Mouse (Mus musculus) spleen, adult 2 months (tissue): ENCODE data around the gene Acadvl. TPM values are rescaled to one million over a fixed set of nuclear protein-coding genes. Genes with fewer than 3 reads are reported as not detected.

Source experiments
- DNase-seq, 2 experiments: peaks; one replicate each; pipeline versions ENCODE4 v3.0.0 to v3.0.0-alpha.2; 2012 to 2021; ENCODE audit warnings: low spot score in 2 of 2, low read depth in 1 of 2
- H3K27ac ChIP-seq: fragments of 200-500 bp; 2 replicates; pipeline ENCODE4 v1.5.1; 2012; ENCODE audit warnings: low read length, inconsistent platforms; ENCODE audit not compliant: insufficient read depth
- H3K27me3 ChIP-seq: fragments of 200-500 bp; 2 replicates; pipeline ENCODE4 v1.6.1; 2012; ENCODE audit warnings: mild to moderate bottlenecking, moderate library complexity, low read length, inconsistent platforms; ENCODE audit not compliant: control insufficient read depth, insufficient read depth
- H3K36me3 ChIP-seq: fragments of 200-500 bp; 2 replicates; pipeline ENCODE4 v1.6.1; 2012; ENCODE audit warnings: mild to moderate bottlenecking, low read length, inconsistent platforms; ENCODE audit not compliant: control insufficient read depth, insufficient read depth
- H3K4me1 ChIP-seq: fragments of 200-500 bp; 2 replicates; pipeline ENCODE4 v1.6.1; 2011; ENCODE audit warnings: inconsistent platforms; ENCODE audit not compliant: control insufficient read depth, insufficient read depth, insufficient read length
- H3K4me3 ChIP-seq: fragments of 200-500 bp; 2 replicates; pipeline ENCODE4 v1.5.1; 2011; ENCODE audit warnings: mild to moderate bottlenecking, inconsistent platforms; ENCODE audit not compliant: insufficient read depth, insufficient read length; ENCODE audit errors: extremely low read depth
- CTCF ChIP-seq: fragments of 200-500 bp; IDR thresholded peaks from 2 replicates; pipeline ENCODE4 v1.5.1; 2011; ENCODE audit warnings: mild to moderate bottlenecking, inconsistent platforms; ENCODE audit not compliant: insufficient read depth, insufficient read length, insufficient replicate concordance; ENCODE audit errors: extremely low read depth
- POLR2A ChIP-seq: fragments of 200-500 bp; IDR thresholded peaks from 2 replicates; pipeline ENCODE4 v1.6.1; 2011; ENCODE audit warnings: low read depth, low read length, inconsistent platforms
- WGBS: fragments of 180-500 bp; shearing (Covaris S2); methylation state at CpG from one replicate; pipeline ENCODE4 v1.1.7; 2018; 5-methylcytosine and 5-hydroxymethylcytosine counted together
- polyA plus RNA-seq: library from polyadenylated mRNA; depleted of rRNA; stranded (reverse); fragments of >200 nt; gene quantifications from 2 replicates; pipeline ENCODE4 v1.2.3, GENCODE M21; 2012

The Acadvl gene
- polyA plus RNA-seq, 1 experiment = 29.5 TPM

DNA sequence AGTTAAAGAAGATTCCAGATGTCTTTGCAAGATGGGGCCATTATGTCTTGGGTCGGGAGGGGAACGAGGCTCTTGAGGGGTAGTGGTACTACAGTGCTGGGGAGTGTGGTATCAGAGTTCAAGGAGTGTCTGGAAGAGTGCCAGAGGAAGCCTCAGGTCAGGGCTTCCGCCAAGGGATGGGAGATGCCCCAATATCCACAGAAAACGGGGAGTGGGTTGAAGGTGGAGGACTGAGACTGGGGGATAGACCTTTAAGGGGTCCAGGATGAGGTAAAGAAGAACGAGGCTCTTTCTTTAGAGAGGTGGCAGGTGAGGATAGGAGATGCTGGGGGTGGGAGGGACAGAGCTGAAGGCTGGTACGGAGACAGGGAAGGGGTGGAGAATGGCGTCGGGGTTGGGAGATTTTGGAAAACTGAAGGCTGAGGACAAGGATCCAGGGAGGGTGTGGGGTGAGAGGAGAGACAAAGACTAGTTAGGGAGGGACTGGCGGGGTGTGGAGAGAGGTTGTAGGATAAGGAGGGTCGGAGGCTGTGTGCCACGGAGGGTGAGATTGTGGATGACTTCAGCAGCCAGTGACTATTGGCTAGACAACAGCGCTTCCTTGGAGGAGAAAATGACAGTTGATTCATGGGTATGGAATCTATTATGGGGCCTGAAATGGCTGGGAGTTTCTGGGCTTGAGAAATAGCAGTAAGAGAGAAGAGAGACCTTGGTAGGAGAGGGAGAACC lies 13.4 kb upstream of the Acadvl start:
- Histone ChIP-seq H3K36me3 (no peaks in the 10 kb centered on the region), H3K27ac (no peak overlapping the region; the same call in 1 of the 2 replicates), H3K4me3 (no peak overlapping the region), H3K27me3 (no peaks in the 10 kb centered on the region), H3K4me1 (peaks cover 17% of the 10 kb centered on the region; the same call in 1 of the 2 replicates)
- no peak for DNase-seq
- TF ChIP-seq POLR2A (no peak), CTCF (no peak)
- 50% methylated on average over 12 of the region's 12 CpGs for WGBS

DNA sequence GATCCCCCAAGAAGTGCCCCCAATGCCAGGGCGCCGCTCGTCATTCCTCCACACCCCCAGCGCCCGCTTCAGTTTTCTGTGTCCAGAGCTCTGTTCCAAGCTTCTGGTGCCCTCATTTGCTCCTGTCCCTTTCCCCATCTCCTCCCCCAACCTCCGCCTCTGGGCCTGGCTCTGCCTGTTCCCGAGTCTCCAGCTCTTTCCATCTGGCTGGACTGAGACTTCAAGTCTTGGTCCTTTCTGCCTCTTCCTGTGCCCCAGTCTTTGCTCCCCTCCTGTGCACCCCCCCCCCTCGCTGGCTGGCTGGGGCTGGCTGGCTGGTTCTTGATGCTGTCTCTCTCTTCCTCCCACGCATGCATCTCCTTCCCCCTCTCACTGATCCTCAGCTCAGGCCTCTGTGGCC lies 12.2 kb upstream of the Acadvl start:
- H3K4me1 ChIP-seq = peaks cover 17% of the 10 kb centered on the region; the same call in 1 of the 2 replicates
- H3K27ac ChIP-seq = no peak overlapping the region
- H3K27me3 ChIP-seq = no peaks in the 10 kb centered on the region
- H3K36me3 ChIP-seq = no peaks in the 10 kb centered on the region
- no peak overlapping the region for H3K4me3 ChIP-seq
- WGBS = 80% methylated on average over 9 of the region's 9 CpGs
- TF ChIP-seq CTCF = no peak
- TF ChIP-seq POLR2A = no peak
- no peak for DNase-seq

DNA sequence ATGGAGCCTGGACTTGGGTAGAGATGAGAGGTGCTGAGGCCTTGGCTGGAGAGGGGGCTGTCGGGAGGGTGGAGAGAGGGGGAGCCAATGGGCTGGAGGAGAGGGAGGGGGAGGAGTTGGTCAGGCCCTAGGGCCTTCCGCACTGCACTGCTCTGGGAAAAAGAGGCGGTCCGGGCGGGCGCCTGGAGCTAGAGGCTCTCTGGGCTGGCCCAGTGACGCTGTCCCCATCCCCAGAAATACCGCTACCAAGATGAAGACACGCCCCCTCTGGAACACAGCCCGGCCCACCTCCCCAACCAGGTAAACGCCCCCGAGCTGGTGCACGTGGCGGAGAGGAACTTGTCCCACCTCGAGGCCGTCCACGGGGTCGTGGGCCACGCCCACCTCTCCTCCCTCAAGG lies 11.5 kb upstream of the Acadvl start:
- Histone ChIP-seq H3K27ac (no peak overlapping the region), H3K4me3 (no peak overlapping the region), H3K4me1 (peaks cover 17% of the 10 kb centered on the region; the same call in 1 of the 2 replicates), H3K36me3 (no peaks in the 10 kb centered on the region), H3K27me3 (no peaks in the 10 kb centered on the region)
- no peak for TF ChIP-seq POLR2A
- no peak for DNase-seq
- WGBS = 76% methylated on average over 19 of the region's 19 CpGs

DNA sequence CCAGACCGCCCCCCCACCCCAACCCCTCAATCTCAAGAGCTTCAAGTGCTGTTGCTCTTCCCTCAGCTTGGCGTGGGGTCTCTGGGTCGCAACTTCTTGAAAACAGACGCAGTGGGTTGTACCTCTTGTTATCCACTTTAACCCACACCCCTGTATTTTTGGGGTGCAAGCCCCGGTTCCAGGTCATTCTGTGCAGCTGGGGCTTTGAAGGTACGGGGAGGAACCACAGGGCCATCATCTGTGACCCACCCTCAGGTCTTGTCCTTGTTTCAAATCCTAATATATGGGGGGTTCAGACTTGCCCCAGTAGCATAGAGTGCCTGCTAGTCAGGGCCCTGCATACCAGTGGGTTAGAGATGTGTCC lies 8.9 kb upstream of the Acadvl start:
- no peaks in the 10 kb centered on the region for H3K27me3 ChIP-seq
- WGBS = 70% methylated on average over 6 of the region's 6 CpGs
- H3K36me3 ChIP-seq = no peaks in the 10 kb centered on the region
- TF ChIP-seq CTCF (no peak), POLR2A (no peak)
- DNase-seq = no peak
- no peak overlapping the region; the same call in 1 of the 2 replicates for H3K4me3 ChIP-seq
- peaks cover 13% of the 10 kb centered on the region; the same call in 1 of the 2 replicates for H3K4me1 ChIP-seq
- H3K27ac ChIP-seq = no peak overlapping the region

DNA sequence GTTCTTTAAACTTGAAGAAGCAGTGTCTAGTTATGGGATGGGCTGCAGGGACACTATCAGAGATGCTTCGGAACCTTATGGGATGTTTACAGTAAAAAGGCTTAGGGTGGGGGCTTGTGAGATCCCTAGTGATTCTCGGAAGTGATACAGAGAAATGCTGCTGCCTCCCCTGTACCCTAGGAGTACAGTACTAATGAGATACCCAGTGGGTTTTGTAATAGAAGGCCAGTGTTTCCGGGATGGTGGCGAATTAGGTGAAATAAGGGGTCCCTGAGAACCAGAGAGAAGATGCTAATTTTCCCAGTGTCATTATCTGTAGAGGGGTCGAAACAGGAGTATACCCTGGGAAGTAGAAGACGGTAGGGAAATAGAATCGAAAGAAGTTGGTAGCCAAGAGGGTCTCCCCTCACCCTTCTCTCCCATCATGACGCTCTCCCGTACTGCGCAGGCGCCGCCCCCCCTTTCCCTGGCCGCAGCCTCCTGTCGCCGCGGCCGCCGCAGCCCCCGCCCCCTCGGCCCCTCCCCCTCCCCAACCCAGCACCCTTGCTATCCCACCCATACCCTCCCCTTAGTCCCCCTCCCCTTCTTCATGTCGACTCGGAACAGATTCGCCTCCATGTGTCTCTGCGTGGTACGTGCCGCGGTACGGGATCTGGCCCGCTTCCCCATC lies 8.4 kb upstream of the Acadvl start:
- DNase-seq = no peak
- TF ChIP-seq CTCF = no peak
- Histone ChIP-seq H3K27me3 (no peaks in the 10 kb centered on the region), H3K4me3 (no peak overlapping the region; the same call in 1 of the 2 replicates), H3K4me1 (peaks cover 9% of the 10 kb centered on the region; the same call in 1 of the 2 replicates), H3K36me3 (no peaks in the 10 kb centered on the region), H3K27ac (no peak overlapping the region)
- 66% methylated on average over 24 of the region's 29 CpGs for WGBS

DNA sequence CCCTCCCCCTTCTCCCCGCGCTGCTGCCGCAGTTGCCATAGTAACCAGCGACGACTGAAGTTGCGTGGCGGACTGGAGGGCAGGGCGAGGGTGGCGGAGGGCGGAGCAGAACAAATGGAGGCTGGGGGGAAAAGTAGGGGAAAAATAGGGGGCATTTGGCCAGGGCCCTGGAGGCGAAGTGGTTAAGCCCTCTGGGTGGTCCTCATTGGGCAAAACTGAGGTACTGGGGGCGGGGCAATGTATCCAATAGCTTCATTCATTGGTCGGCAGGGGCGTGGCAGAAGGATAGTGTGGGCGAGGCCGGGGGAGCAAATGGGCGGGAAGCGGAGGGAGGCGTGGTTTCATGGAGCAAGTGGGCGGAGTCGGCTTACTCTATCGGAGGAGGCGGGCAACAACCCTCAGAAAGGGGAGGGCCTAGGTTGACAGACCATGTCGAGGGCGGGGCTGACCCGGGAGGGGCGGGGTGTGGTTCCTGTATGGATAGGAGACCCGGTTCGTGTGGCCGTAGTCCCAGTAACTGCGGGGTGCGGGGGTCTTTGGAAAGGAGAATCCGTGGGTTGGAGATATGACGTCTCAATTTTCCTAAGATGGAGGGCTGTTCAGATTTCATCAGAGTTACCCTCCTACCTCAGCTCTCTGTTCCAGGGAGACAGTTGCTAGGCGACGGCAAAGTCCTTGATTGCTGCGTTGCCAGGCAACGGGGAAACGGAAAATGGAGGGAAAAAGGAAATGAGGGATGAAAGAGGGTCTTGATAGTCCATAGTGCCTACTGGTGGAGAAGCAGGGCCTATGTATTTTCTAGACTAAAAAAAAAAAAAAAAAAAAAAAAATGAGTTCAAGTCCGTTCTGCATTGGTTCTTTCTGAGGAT lies 6.3 kb upstream of the Acadvl start:
- Histone ChIP-seq H3K27ac (no peak overlapping the region), H3K36me3 (no peaks in the 10 kb centered on the region), H3K4me1 (peaks cover 11% of the 10 kb centered on the region; the same call in 1 of the 2 replicates), H3K4me3 (peak overlapping the region; percentile 56), H3K27me3 (no peaks in the 10 kb centered on the region)
- TF ChIP-seq CTCF = no peak
- TF ChIP-seq POLR2A = no peak
- DNase-seq = peak; percentile 77 to 88
- WGBS = 5% methylated on average over 39 of the region's 40 CpGs
